Mouse (Mus musculus) inflammation-experienced regulatory T-cells, adult 16 weeks (primary cell): ENCODE measurements around the gene Fhl3. TPM values are rescaled to one million over a fixed set of nuclear protein-coding genes. Genes with fewer than 3 reads are reported as not detected.

Source experiments
- polyA plus RNA-seq: library from polyadenylated mRNA; unstranded; fragments of 100-300 nt; shearing (Covaris generic); gene quantifications from one replicate; pipeline ENCODE4 v1.2.1, GENCODE M21; 2017

Fhl3 gene
- 0.99 TPM for polyA plus RNA-seq

GRCm38 (mm10) chr4:124700248-124700971, at the start of gene Fhl3:
TSS of gene Fhl3 (plus strand) at chr4:124700701.

DNA sequence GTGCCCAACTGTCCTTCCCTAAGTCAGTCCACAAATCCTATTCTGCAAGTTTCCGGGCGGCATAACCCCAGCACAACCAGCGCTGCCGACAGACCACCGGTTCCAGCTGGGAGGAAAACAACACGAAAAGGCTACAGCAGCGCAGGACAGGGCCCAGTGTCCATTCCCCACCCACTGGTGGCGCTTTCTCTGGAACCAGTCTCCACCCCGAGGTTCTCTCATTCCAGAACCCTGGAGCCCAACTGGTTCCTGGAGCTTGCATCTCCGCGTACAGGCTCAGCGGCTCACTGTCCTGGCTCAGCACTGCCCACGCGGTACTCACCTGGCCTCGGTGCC, 44.0 kb upstream of the Fhl3 start, which contains the start of gene Pou3f1:
Pou3f1 (plus strand) TSS at position 290 of the 336 bp plus-strand sequence.

GRCm38 (mm10) chr4:124693135-124693894, 7.2 kb upstream of the Fhl3 start, which contains the start of gene Utp11:
TSS of gene Utp11 (minus strand) at chr4:124693600.

GRCm38 (mm10) chr4:124714545-124715481, 14.3 kb downstream of the Fhl3 start, which contains the start of gene Sf3a3:
TSS of gene Sf3a3 (plus strand) at chr4:124714776.

GRCm38 (mm10) chr4:124741376-124742343, 41.2 kb downstream of the Fhl3 start, which contains the start of gene Inpp5b:
TSS of gene Inpp5b (plus strand) at chr4:124741850.

Other genes with a start within 250 kb of the Fhl3 start
- gene 3100002H09Rik, start 89.9 kb upstream of the Fhl3 start, polyA plus RNA-seq, result not detected
- gene Pou3f1, start 43.9 kb upstream of the Fhl3 start, polyA plus RNA-seq, result not detected
- 80.7 TPM for gene Utp11, start 7.1 kb upstream of the Fhl3 start, polyA plus RNA-seq
- 141 TPM for gene Sf3a3, start 14.1 kb downstream of the Fhl3 start, polyA plus RNA-seq
- gene Inpp5b, start 41.1 kb downstream of the Fhl3 start, polyA plus RNA-seq, result 182 TPM
- gene Mtf1, start 101.4 kb downstream of the Fhl3 start, polyA plus RNA-seq, result 25.5 TPM
- gene Yrdc, start 150.0 kb downstream of the Fhl3 start, polyA plus RNA-seq, result 5.3 TPM
- 8.0 TPM for gene 1110065P20Rik, start 150.5 kb downstream of the Fhl3 start, polyA plus RNA-seq
- 0.28 TPM for gene Maneal, start 161.5 kb downstream of the Fhl3 start, polyA plus RNA-seq
- gene Epha10, start 180.2 kb downstream of the Fhl3 start, polyA plus RNA-seq, result not detected
- 21.0 TPM for gene 9930104L06Rik, start 236.3 kb downstream of the Fhl3 start, polyA plus RNA-seq
- 16.5 TPM for gene Cdca8, start 238.6 kb downstream of the Fhl3 start, polyA plus RNA-seq